Mouse (Mus musculus) small intestine, adult 2 months (tissue): Measurements from ENCODE around the gene Adcy4.

Experiments used
- CTCF ChIP-seq: fragments of 200-500 bp; IDR thresholded peaks from 2 replicates; pipeline ENCODE4 v1.5.1; 2012; ENCODE audit warnings: low read depth, mild to moderate bottlenecking, control low read depth, inconsistent platforms, low read length, moderate library complexity, mixed read lengths; ENCODE audit not compliant: insufficient replicate concordance, insufficient read length; ENCODE audit errors: extremely low read depth
- POLR2A ChIP-seq: fragments of 200-500 bp; IDR thresholded peaks from 2 replicates; pipeline ENCODE4 v1.6.1; 2012; ENCODE audit warnings: low read depth, mild to moderate bottlenecking, control low read depth, inconsistent platforms, low read length, moderate library complexity

- TF ChIP-seq CTCF (no peak), POLR2A (0 out of 2 replicates have a peak, but pooled peaks have one; percentile 10)
Measured at GRCm38 (mm10) chr14:55824001-55824480, 40.1 kb upstream of the Adcy4 start.
